Mouse (Mus musculus): Measurements from ENCODE around the gene Elf5. TPM values are rescaled to one million over a fixed set of nuclear protein-coding genes. Genes with fewer than 3 reads are reported as not detected.
A peak's percentile ranks its signal among the peaks of the same experiment; 100 is the strongest.

The Elf5 gene
- polyA plus RNA-seq, 1 experiment from 2014 or later = 14.5 TPM

DNA sequence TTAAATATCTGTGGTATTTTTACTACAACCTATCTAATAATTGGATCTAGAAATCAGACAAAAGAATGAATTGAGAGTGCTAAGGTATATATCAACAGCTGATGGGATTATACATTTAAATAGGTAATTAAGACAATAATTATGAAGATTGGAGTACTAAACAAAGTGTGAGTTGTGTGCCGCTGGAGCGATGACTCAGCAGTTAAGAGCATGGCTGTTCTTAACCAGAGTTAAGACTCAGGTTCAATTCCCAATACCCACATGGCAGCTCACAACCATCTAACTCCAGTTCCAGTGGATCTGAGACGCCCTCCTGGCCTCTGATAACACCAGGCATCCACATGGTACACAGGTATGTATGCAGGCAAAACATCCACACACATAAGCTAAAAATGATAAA is 61.9 kb downstream of the Elf5 start:
- ATAC-seq (no peak), DNase-seq (ENCODE audit: low spot score) (no peak)
- H3K27ac ChIP-seq (ENCODE audit: low read length) = no peak overlapping the region
- WGBS = 97% methylated on average over 3 of the region's 3 CpGs
- H3K4me1 ChIP-seq (ENCODE audit: insufficient read depth, low read depth, low read length) = no peaks in the 10 kb centered on the region
- no peak overlapping the region for H3K9ac ChIP-seq (replicated peaks; ENCODE audit: low read depth)
- no peaks in the 10 kb centered on the region for H3K9me3 ChIP-seq (ENCODE audit: low read length)
- no peak for TF ChIP-seq CTCF (IDR thresholded peaks at IDR 0.05)
- TF ChIP-seq EP300 (IDR thresholded peaks at IDR 0.05) = no peak
- no peak overlapping the region for H3K4me2 ChIP-seq (replicated peaks; ENCODE audit: low read depth, low read length)
- H3K27me3 ChIP-seq (replicated peaks; ENCODE audit: insufficient read depth, low read length) = no peaks in the 10 kb centered on the region
- no peak overlapping the region for H3K4me3 ChIP-seq (ENCODE audit: low read depth, low read length)
- H3K36me3 ChIP-seq (ENCODE audit: insufficient read depth, low read length) = peaks cover 52% of the 10 kb centered on the region; the same call in 1 of the 2 replicates

GRCm38 (mm10) chr2:103476180-103476579 is 64.7 kb downstream of the Elf5 start:
- 92% methylated on average over 2 of the region's 2 CpGs for WGBS
- peaks cover 36% of the 10 kb centered on the region; the same call in 1 of the 2 replicates for H3K36me3 ChIP-seq (ENCODE audit: insufficient read depth, low read length)
- no peak for DNase-seq (ENCODE audit: low spot score)
- no peak overlapping the region for H3K4me2 ChIP-seq (replicated peaks; ENCODE audit: low read depth, low read length)
- peaks cover under 1% of the 10 kb centered on the region; the same call in 1 of the 2 replicates for H3K4me1 ChIP-seq (ENCODE audit: insufficient read depth, low read depth, low read length)
- H3K27ac ChIP-seq (ENCODE audit: low read length) = no peak overlapping the region
- H3K9me3 ChIP-seq (ENCODE audit: low read length) = no peaks in the 10 kb centered on the region
- TF ChIP-seq EP300 (IDR thresholded peaks at IDR 0.05) (no peak), CTCF (IDR thresholded peaks at IDR 0.05) (no peak)
- no peak overlapping the region for H3K4me3 ChIP-seq (ENCODE audit: low read depth, low read length)
- no peak overlapping the region for H3K9ac ChIP-seq (replicated peaks; ENCODE audit: low read depth)
- ATAC-seq = no peak
- no peaks in the 10 kb centered on the region for H3K27me3 ChIP-seq (replicated peaks; ENCODE audit: insufficient read depth, low read length)

GRCm38 (mm10) chr2:103476657-103477056 is 65.2 kb downstream of the Elf5 start:
- Histone ChIP-seq H3K4me1 (ENCODE audit: insufficient read depth, low read depth, low read length) (peaks cover 4% of the 10 kb centered on the region; the same call in 1 of the 2 replicates), H3K27ac (ENCODE audit: low read length) (no peak overlapping the region), H3K36me3 (ENCODE audit: insufficient read depth, low read length) (peaks cover 31% of the 10 kb centered on the region; the same call in 1 of the 2 replicates), H3K27me3 (replicated peaks; ENCODE audit: insufficient read depth, low read length) (no peaks in the 10 kb centered on the region), H3K4me2 (replicated peaks; ENCODE audit: low read depth, low read length) (no peak overlapping the region), H3K9me3 (ENCODE audit: low read length) (no peaks in the 10 kb centered on the region), H3K9ac (replicated peaks; ENCODE audit: low read depth) (no peak overlapping the region), H3K4me3 (ENCODE audit: low read depth, low read length) (no peak overlapping the region)
- TF ChIP-seq EP300 (IDR thresholded peaks at IDR 0.05) = no peak
- no peak for TF ChIP-seq CTCF (IDR thresholded peaks at IDR 0.05)
- DNase-seq (ENCODE audit: low spot score) = no peak
- 74% methylated on average over 11 of the region's 11 CpGs for WGBS
- ATAC-seq = no peak

DNA sequence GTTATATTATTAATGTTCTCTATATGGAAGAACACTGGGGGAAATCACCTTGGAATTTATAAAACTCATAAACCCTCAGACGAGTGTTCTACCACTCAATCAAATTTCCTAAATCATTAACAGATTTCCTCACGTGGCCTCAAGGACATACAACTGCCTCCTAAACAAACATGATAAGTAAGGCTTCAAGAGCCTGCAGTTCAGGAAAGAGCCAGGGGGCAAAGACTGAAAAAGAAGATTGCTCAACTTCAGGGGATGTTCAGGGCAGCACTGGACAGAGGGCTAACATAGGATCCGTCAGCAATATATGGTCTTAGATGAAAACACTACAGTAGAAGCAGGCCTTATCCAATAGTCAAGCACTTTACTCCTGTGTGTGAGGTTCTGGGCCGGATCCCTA is 66.0 kb downstream of the Elf5 start:
- no peaks in the 10 kb centered on the region for H3K9me3 ChIP-seq (ENCODE audit: low read length)
- H3K36me3 ChIP-seq (ENCODE audit: insufficient read depth, low read length) = peaks cover 28% of the 10 kb centered on the region; the same call in 1 of the 2 replicates
- no peaks in the 10 kb centered on the region for H3K27me3 ChIP-seq (replicated peaks; ENCODE audit: insufficient read depth, low read length)
- TF ChIP-seq EP300 (IDR thresholded peaks at IDR 0.05) (peak; percentile 77), CTCF (IDR thresholded peaks at IDR 0.05) (no peak)
- ATAC-seq = peak; percentile 75
- no peak overlapping the region for H3K4me2 ChIP-seq (replicated peaks; ENCODE audit: low read depth, low read length)
- peaks cover 4% of the 10 kb centered on the region; the same call in 1 of the 2 replicates for H3K4me1 ChIP-seq (ENCODE audit: insufficient read depth, low read depth, low read length)
- WGBS = 41% methylated on average over 4 of the region's 4 CpGs
- H3K27ac ChIP-seq (ENCODE audit: low read length) = no peak overlapping the region
- peak; percentile 61 for DNase-seq (ENCODE audit: low spot score)
- H3K4me3 ChIP-seq (ENCODE audit: low read depth, low read length) = no peak overlapping the region
- no peak overlapping the region for H3K9ac ChIP-seq (replicated peaks; ENCODE audit: low read depth)

- no peak for TF ChIP-seq EP300 (IDR thresholded peaks at IDR 0.05)
- TF ChIP-seq CTCF (IDR thresholded peaks at IDR 0.05) = no peak
- Histone ChIP-seq H3K4me2 (replicated peaks; ENCODE audit: low read depth, low read length) (no peak overlapping the region), H3K27me3 (replicated peaks; ENCODE audit: insufficient read depth, low read length) (no peaks in the 10 kb centered on the region), H3K9ac (replicated peaks; ENCODE audit: low read depth) (no peak overlapping the region), H3K4me3 (ENCODE audit: low read depth, low read length) (no peak overlapping the region), H3K36me3 (ENCODE audit: insufficient read depth, low read length) (peaks cover 22% of the 10 kb centered on the region; the same call in 1 of the 2 replicates), H3K27ac (ENCODE audit: low read length) (no peak overlapping the region), H3K4me1 (ENCODE audit: insufficient read depth, low read depth, low read length) (peaks cover 4% of the 10 kb centered on the region; the same call in 1 of the 2 replicates), H3K9me3 (ENCODE audit: low read length) (no peaks in the 10 kb centered on the region)
- ATAC-seq (no peak), DNase-seq (ENCODE audit: low spot score) (no peak)
- 96% methylated on average over 3 of the region's 3 CpGs for WGBS
These were observed 66.8 kb downstream of the Elf5 start for GRCm38 (mm10) chr2:103478326-103478725.

DNA sequence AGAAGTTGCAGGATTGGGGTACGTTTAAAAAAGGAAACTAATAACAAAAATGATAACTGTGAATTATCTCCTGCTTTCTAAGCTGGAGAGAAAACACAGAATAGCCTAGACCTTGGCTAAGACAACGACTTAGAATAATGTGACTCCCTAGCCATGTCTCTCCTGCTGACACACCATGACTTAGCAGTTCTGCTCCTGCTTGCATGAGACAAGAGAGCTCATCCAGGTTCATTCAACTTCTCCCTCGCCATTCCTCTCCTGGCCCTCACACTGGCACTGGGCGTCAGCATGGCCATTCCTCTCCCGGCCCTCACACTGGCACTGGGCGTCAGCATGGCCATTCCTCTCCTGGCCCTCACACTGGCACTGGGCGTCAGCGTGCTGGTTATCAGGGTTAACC is 68.8 kb downstream of the Elf5 start:
- Histone ChIP-seq H3K27me3 (replicated peaks; ENCODE audit: insufficient read depth, low read length) (no peaks in the 10 kb centered on the region), H3K27ac (ENCODE audit: low read length) (no peak overlapping the region), H3K4me3 (ENCODE audit: low read depth, low read length) (no peak overlapping the region), H3K9ac (replicated peaks; ENCODE audit: low read depth) (no peak overlapping the region), H3K4me2 (replicated peaks; ENCODE audit: low read depth, low read length) (no peak overlapping the region; the same call in 1 of the 2 replicates), H3K9me3 (ENCODE audit: low read length) (no peaks in the 10 kb centered on the region), H3K36me3 (ENCODE audit: insufficient read depth, low read length) (peaks cover 6% of the 10 kb centered on the region; the same call in 1 of the 2 replicates), H3K4me1 (ENCODE audit: insufficient read depth, low read depth, low read length) (peaks cover 4% of the 10 kb centered on the region; the same call in 1 of the 2 replicates)
- no peak for TF ChIP-seq CTCF (IDR thresholded peaks at IDR 0.05)
- TF ChIP-seq EP300 (IDR thresholded peaks at IDR 0.05) = no peak
- 68% methylated on average over 8 of the region's 8 CpGs for WGBS
- ATAC-seq (no peak), DNase-seq (ENCODE audit: low spot score) (no peak)
